Mouse (Mus musculus) hindbrain, embryonic 15.5 days (tissue): Measurements from ENCODE around the gene Olfr907. TPM values are rescaled to one million over a fixed set of nuclear protein-coding genes. Genes with fewer than 3 reads are reported as not detected.

ENCODE experiments used
- ATAC-seq: fragments of 200-750 bp; cut with Nextera tagmentation; 2 replicates; pipeline ENCODE4 v1.8.0; 2017; ENCODE audit warnings: low read depth, moderate number of reproducible peaks, moderate TSS enrichment; ENCODE audit not compliant: low FRiP score
- H3K27ac ChIP-seq: fragments of 300-500 bp; sonication (generic); replicated peaks from 2 replicates; pipeline ENCODE4 v1.5.1; 2015; ENCODE audit warnings: mild to moderate bottlenecking, inconsistent platforms
- H3K27me3 ChIP-seq: fragments of 300-500 bp; sonication (generic); 2 replicates; pipeline ENCODE4 v1.6.1; 2015; ENCODE audit warnings: control low read depth, inconsistent platforms
- H3K36me3 ChIP-seq: fragments of 300-500 bp; sonication (generic); 2 replicates; pipeline ENCODE4 v1.6.1; 2015; ENCODE audit warnings: control low read depth, inconsistent platforms
- H3K4me1 ChIP-seq: fragments of 300-500 bp; sonication (generic); replicated peaks from 2 replicates; pipeline ENCODE4 v1.6.1; 2015; ENCODE audit warnings: control low read depth, inconsistent platforms
- H3K4me2 ChIP-seq: fragments of 300-500 bp; sonication (generic); 2 replicates; pipeline ENCODE4 v1.6.1; 2015; ENCODE audit warnings: moderate library complexity, mild to moderate bottlenecking, inconsistent platforms
- H3K4me3 ChIP-seq: fragments of 300-500 bp; sonication (generic); 2 replicates; pipeline ENCODE4 v1.5.1; 2015; ENCODE audit warnings: mild to moderate bottlenecking, inconsistent platforms
- H3K9ac ChIP-seq: fragments of 300-500 bp; sonication (generic); 2 replicates; pipeline ENCODE4 v1.6.1; 2015; ENCODE audit warnings: inconsistent platforms
- H3K9me3 ChIP-seq: fragments of 300-500 bp; sonication (generic); 2 replicates; pipeline ENCODE4 v1.6.1; 2016; ENCODE audit warnings: control low read depth, inconsistent platforms
- WGBS: fragments of 180-500 bp; shearing (Covaris S2); methylation state at CpG from one replicate; pipeline ENCODE4 v1.1.7; 2015; 5-methylcytosine and 5-hydroxymethylcytosine counted together
- polyA plus RNA-seq: library from polyadenylated mRNA; unstranded; fragments of >200 nt; fragmentation: Nextera tagmentation; extraction: Ambion mirVana; gene quantifications from 2 replicates; pipeline ENCODE4 v1.2.1, GENCODE M21; 2015

The Olfr907 gene
- not detected in 2 replicates for polyA plus RNA-seq

DNA sequence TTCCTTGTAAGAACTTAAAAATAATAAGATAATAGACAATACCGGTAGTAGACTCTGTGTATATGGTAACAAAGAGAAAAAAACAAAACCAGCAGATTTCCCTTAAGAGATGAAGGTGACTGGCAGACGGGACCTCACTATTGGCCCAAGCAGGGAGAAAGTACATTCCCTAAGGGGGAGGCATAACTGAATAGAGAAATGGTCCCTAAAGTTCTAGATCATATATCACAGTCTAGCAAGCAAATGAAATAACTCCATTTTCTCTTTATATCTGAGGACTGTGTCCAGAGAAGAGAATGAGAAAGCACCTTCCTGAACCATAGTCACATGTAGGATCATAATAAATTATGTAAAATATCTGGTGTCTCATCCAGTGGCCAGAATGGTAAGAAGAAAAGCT is at the start of gene Olfr907:
Gene Olfr907, plus strand, starts transcription at position 301 of the 400 bp plus-strand sequence.
- no peak within 1 kb of the TSS for H3K27ac ChIP-seq
- no peaks in the 10 kb centered on the region for H3K4me1 ChIP-seq
- H3K27me3 ChIP-seq, result no peaks in the 10 kb centered on the region
- no peaks in the 10 kb centered on the region for H3K36me3 ChIP-seq
- 87% methylated on average over 2 of the region's 2 CpGs for WGBS
- H3K9me3 ChIP-seq, result no peaks in the 10 kb centered on the region
- no peak for ATAC-seq
- no peak within 1 kb of the TSS for H3K9ac ChIP-seq
- no peak within 1 kb of the TSS for H3K4me2 ChIP-seq
- no peak within 1 kb of the TSS for H3K4me3 ChIP-seq

DNA sequence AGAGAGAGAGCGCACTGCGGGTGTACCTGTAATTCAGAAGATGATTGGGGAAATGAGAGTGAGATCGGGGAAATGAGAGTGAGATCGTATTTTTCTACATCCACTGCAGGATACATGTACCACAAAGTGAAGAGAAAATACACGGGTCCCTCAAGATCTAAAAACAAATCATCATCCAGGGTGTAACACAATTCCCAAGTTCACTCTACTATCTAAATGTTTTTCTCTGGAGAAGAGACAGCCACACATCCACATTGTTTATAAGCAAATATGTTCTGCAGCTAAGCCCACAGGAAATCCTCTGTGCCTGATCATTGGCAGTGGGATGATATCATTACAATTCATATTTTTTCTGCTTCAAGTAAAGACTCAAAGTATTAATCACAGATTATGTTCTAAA is 48.2 kb upstream of the Olfr907 start, which contains the start of gene Olfr902:
Gene Olfr902, plus strand, starts transcription at position 301 of the 400 bp plus-strand sequence.
- H3K27ac ChIP-seq, result no peak within 1 kb of the TSS
- no peak within 1 kb of the TSS for H3K4me2 ChIP-seq
- no peaks in the 10 kb centered on the region for H3K36me3 ChIP-seq
- no peaks in the 10 kb centered on the region for H3K4me1 ChIP-seq
- H3K27me3 ChIP-seq, result no peaks in the 10 kb centered on the region
- 86% methylated on average over 5 of the region's 5 CpGs for WGBS
- H3K4me3 ChIP-seq, result no peak within 1 kb of the TSS
- no peak within 1 kb of the TSS for H3K9ac ChIP-seq
- H3K9me3 ChIP-seq, result no peaks in the 10 kb centered on the region
- no peak for ATAC-seq

DNA sequence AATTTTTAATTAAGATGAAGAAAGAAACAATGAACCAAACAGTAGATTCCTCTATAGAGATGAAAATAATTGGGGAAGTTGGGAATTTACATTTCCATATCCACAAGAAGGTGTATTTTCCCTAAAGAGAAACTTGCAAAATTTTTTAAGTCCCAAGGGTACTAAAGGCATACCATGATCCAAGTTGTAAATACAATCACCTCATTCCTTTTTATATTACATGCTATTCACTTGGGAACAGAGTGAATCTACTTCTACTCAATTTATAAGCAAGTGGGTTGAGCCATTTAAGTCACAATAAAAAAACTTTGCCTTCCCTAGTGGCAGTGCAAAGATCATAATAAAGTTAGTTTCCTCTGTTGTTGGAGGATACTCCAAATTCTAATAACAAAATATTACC is 32.8 kb upstream of the Olfr907 start, which contains the start of gene Olfr904:
Gene Olfr904, plus strand, starts transcription at position 301 of the 400 bp plus-strand sequence.
- Histone ChIP-seq H3K9ac (no peak within 1 kb of the TSS), H3K4me1 (no peaks in the 10 kb centered on the region), H3K27me3 (no peaks in the 10 kb centered on the region), H3K27ac (no peak within 1 kb of the TSS), H3K4me3 (no peak within 1 kb of the TSS), H3K9me3 (no peaks in the 10 kb centered on the region), H3K36me3 (no peaks in the 10 kb centered on the region), H3K4me2 (no peak within 1 kb of the TSS)
- ATAC-seq, result no peak

DNA sequence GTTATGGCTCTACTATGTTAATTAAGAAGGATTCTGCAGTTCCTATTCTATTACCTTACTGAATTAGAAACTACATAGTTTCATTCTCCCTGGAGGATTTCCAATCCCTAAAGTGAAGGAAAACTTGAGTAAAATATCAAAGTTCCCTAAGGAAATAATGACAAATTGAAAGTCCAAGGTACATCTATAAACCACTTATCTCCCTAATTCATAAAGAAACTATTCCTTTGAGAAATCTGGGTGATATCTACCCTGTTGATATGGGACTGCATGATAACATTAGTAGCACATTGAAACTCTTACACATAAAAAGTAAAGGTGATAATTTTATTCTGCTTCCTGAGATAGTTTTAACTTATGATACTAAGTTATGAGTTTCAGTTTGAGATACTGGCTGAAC is 24.8 kb upstream of the Olfr907 start, which contains the start of gene Olfr905:
Gene Olfr905, plus strand, starts transcription at position 301 of the 400 bp plus-strand sequence.
- Histone ChIP-seq H3K4me3 (no peak within 1 kb of the TSS), H3K9me3 (no peaks in the 10 kb centered on the region), H3K4me1 (no peaks in the 10 kb centered on the region), H3K27ac (no peak within 1 kb of the TSS), H3K4me2 (no peak within 1 kb of the TSS), H3K9ac (no peak within 1 kb of the TSS), H3K27me3 (no peaks in the 10 kb centered on the region), H3K36me3 (no peaks in the 10 kb centered on the region)
- no peak for ATAC-seq

DNA sequence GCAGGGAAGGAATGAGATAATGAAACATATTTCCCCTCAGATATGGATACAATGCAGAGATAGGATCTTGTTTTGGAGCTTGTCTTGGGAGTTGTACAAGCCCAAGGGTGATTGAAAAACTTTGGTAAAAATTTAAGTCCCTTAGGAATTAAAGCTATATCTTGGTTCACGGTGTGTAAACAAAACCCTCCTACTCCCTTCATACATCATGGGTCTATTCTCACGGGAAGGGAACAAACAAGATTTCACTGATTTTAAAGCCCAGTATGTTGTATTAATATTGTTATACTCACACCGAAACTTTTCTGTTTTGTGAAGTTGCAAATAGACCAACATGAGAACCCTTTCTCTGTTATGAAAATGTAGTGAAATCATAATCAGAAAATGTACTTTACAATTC is 8.8 kb upstream of the Olfr907 start, which contains the start of gene Olfr906:
Gene Olfr906, plus strand, starts transcription at position 301 of the 400 bp plus-strand sequence.
- H3K9ac ChIP-seq, result no peak within 1 kb of the TSS
- 90% methylated on average over 3 of the region's 3 CpGs for WGBS
- no peak within 1 kb of the TSS for H3K4me3 ChIP-seq
- no peak for ATAC-seq
- H3K4me2 ChIP-seq, result no peak within 1 kb of the TSS
- no peaks in the 10 kb centered on the region for H3K36me3 ChIP-seq
- H3K27me3 ChIP-seq, result no peaks in the 10 kb centered on the region
- H3K4me1 ChIP-seq, result no peaks in the 10 kb centered on the region
- no peak within 1 kb of the TSS for H3K27ac ChIP-seq
- H3K9me3 ChIP-seq, result no peaks in the 10 kb centered on the region

DNA sequence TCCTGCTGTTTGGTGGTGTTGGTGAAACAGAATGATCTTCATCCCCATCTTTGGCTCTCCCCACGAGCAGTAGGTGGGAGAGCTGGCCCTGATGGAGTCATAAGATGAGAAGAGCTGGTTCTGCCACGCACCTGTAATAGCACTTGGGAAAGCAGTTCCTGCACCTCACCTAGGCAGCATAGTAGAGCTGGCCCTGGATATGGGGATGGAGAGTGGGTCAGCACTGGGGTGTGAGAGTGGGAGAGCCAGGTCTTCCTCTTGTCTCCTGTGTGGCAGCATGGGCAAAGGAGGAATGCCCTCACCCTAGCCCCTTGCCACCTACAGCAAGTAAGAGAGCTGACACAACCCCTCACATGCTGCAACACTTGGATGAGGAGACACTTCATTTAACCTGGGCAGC is 16.8 kb downstream of the Olfr907 start:
- H3K36me3 ChIP-seq, result no peaks in the 10 kb centered on the region
- H3K9me3 ChIP-seq, result no peaks in the 10 kb centered on the region
- no peak overlapping the region for H3K9ac ChIP-seq
- H3K4me2 ChIP-seq, result no peak overlapping the region
- H3K27me3 ChIP-seq, result no peaks in the 10 kb centered on the region
- no peak overlapping the region for H3K27ac ChIP-seq
- ATAC-seq, result no peak
- 73% methylated on average over 2 of the region's 2 CpGs for whole genome bisulfite sequencing
- no peaks in the 10 kb centered on the region for H3K4me1 ChIP-seq
- no peak overlapping the region for H3K4me3 ChIP-seq

DNA sequence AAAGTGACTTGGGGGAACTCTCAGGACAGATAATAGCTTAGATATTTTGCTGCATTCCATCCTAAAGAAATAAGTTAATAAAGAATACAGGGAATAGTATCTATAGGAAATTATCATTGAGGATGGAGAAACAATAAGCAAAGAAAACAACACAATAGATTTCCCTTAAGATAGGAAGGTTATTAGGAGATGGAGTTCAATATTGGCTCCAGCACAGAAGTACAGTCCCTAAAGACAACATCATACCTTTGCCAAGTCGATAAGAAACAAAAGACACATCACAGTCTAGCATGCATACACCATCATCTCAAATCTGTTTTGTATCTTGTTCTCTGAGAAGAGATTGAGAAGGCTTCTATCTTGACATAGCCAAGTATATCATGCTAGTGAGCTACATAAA is 25.7 kb downstream of the Olfr907 start, which contains the start of gene Olfr911-ps1:
Gene Olfr911-ps1, plus strand, starts transcription at position 301 of the 400 bp plus-strand sequence.
- Histone ChIP-seq H3K27ac (no peak within 1 kb of the TSS), H3K36me3 (no peaks in the 10 kb centered on the region), H3K9ac (no peak within 1 kb of the TSS), H3K4me3 (no peak within 1 kb of the TSS), H3K4me2 (no peak within 1 kb of the TSS), H3K9me3 (no peaks in the 10 kb centered on the region), H3K4me1 (no peaks in the 10 kb centered on the region), H3K27me3 (no peaks in the 10 kb centered on the region)
- ATAC-seq, result no peak
- WGBS, result 80% methylated on average over 1 of the region's 1 CpGs

DNA sequence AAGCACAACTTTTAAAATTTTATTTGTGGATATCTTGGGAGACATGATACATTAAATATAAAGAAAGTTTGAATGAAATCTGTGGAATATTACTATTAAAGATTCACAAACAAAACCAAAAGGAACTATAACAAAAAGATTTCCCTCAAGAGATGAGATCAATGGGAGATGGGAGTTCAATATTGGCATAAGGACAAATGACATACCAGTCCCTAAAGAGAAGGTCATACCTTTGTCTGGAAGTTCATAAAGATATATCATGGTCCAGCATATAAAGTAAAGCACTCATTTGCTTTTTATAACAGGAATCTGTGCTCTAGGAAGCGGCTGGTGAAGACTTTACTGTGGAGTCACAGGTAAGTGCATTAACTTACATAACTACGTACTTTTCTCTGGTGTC is 41.9 kb downstream of the Olfr907 start, which contains the start of gene Olfr910:
Gene Olfr910, plus strand, starts transcription at position 301 of the 400 bp plus-strand sequence.
- Histone ChIP-seq H3K4me2 (no peak within 1 kb of the TSS), H3K9me3 (no peaks in the 10 kb centered on the region), H3K27ac (no peak within 1 kb of the TSS), H3K27me3 (no peaks in the 10 kb centered on the region), H3K9ac (no peak within 1 kb of the TSS), H3K36me3 (no peaks in the 10 kb centered on the region), H3K4me3 (no peak within 1 kb of the TSS), H3K4me1 (no peaks in the 10 kb centered on the region)
- ATAC-seq, result no peak
- 93% methylated on average over 2 of the region's 2 CpGs for WGBS

Other genes with a start within 250 kb of the Olfr907 start
- gene Olfr143, start 243.0 kb upstream of the Olfr907 start, polyA plus RNA-seq, result not detected in 2 replicates
- not detected in 2 replicates for gene Olfr895, start 227.9 kb upstream of the Olfr907 start, polyA plus RNA-seq
- gene Olfr896-ps1, start 204.7 kb upstream of the Olfr907 start, polyA plus RNA-seq, result not detected in 2 replicates
- gene Olfr25, start 166.7 kb upstream of the Olfr907 start, polyA plus RNA-seq, result not detected in 2 replicates
- gene Olfr898, start 147.4 kb upstream of the Olfr907 start, polyA plus RNA-seq, result not detected in 2 replicates
- not detected in 2 replicates for gene Olfr250, start 128.9 kb upstream of the Olfr907 start, polyA plus RNA-seq
- not detected in 2 replicates for gene Olfr251, start 118.7 kb upstream of the Olfr907 start, polyA plus RNA-seq
- gene Olfr147, start 94.1 kb upstream of the Olfr907 start, polyA plus RNA-seq, result not detected in 2 replicates
- gene Olfr901, start 66.3 kb upstream of the Olfr907 start, polyA plus RNA-seq, result not detected in 2 replicates
- not detected in 2 replicates for gene Olfr902, start 48.1 kb upstream of the Olfr907 start, polyA plus RNA-seq
- gene Olfr904, start 32.7 kb upstream of the Olfr907 start, polyA plus RNA-seq, result not detected in 2 replicates
- gene Olfr905, start 24.7 kb upstream of the Olfr907 start, polyA plus RNA-seq, result not detected in 2 replicates
- gene Olfr906, start 8.7 kb upstream of the Olfr907 start, polyA plus RNA-seq, result not detected in 2 replicates
- not detected in 2 replicates for gene Olfr911-ps1, start 25.8 kb downstream of the Olfr907 start, polyA plus RNA-seq
- gene Olfr910, start 42.0 kb downstream of the Olfr907 start, polyA plus RNA-seq, result not detected in 2 replicates
- gene Olfr912, start 84.4 kb downstream of the Olfr907 start, polyA plus RNA-seq, result not detected in 2 replicates
- not detected in 2 replicates for gene Olfr913, start 97.0 kb downstream of the Olfr907 start, polyA plus RNA-seq
- not detected in 2 replicates for gene Olfr914, start 109.3 kb downstream of the Olfr907 start, polyA plus RNA-seq
- gene Olfr916, start 164.1 kb downstream of the Olfr907 start, polyA plus RNA-seq, result not detected in 2 replicates
- gene Olfr917, start 170.0 kb downstream of the Olfr907 start, polyA plus RNA-seq, result not detected in 2 replicates
- not detected in 2 replicates for gene Olfr918, start 178.8 kb downstream of the Olfr907 start, polyA plus RNA-seq
- not detected in 2 replicates for gene Olfr919, start 207.9 kb downstream of the Olfr907 start, polyA plus RNA-seq
- gene Vwa5a, start 222.5 kb downstream of the Olfr907 start, polyA plus RNA-seq, result 8.5 and 9.1 TPM in 2 replicates